Mouse (Mus musculus) liver, adult 2 months (tissue): ENCODE measurements around the gene Zfp697. TPM values are rescaled to one million over a fixed set of nuclear protein-coding genes. Genes with fewer than 3 reads are reported as not detected.

Source experiments
- DNase-seq: peaks from one replicate; pipeline ENCODE4 v3.0.0-alpha.2; 2011; ENCODE audit warnings: low read depth, low spot score; ENCODE audit errors: extremely low read depth
- H3K27ac ChIP-seq: fragments of 200-500 bp; replicated peaks from 2 replicates; pipeline ENCODE4 v1.5.1; 2012; ENCODE audit warnings: low read depth, mild to moderate bottlenecking, control low read depth, inconsistent platforms, low read length; ENCODE audit not compliant: insufficient read depth
- H3K27me3 ChIP-seq: fragments of 200-500 bp; 2 replicates; pipeline ENCODE4 v1.6.1; 2012; ENCODE audit warnings: mild to moderate bottlenecking, moderate library complexity, low read length, inconsistent platforms; ENCODE audit not compliant: control insufficient read depth, insufficient read depth
- H3K36me3 ChIP-seq: fragments of 200-500 bp; 2 replicates; pipeline ENCODE4 v1.6.1; 2012; ENCODE audit warnings: low read length, inconsistent platforms; ENCODE audit not compliant: control insufficient read depth, insufficient read depth
- H3K4me1 ChIP-seq: fragments of 200-500 bp; 2 replicates; pipeline ENCODE4 v1.6.1; 2011; ENCODE audit warnings: low read length; ENCODE audit not compliant: control insufficient read depth, insufficient read depth
- H3K4me3 ChIP-seq: fragments of 200-500 bp; 2 replicates; pipeline ENCODE4 v1.5.1; 2011; ENCODE audit warnings: low read depth, mild to moderate bottlenecking, control low read depth, low read length, moderate library complexity; ENCODE audit not compliant: insufficient read depth
- H3K79me2 ChIP-seq: fragments of 200-500 bp; 2 replicates; pipeline ENCODE4 v1.6.1; 2012; ENCODE audit warnings: inconsistent platforms, mild to moderate bottlenecking, low read length, moderate library complexity; ENCODE audit not compliant: control insufficient read depth, insufficient read depth
- H3K9ac ChIP-seq: fragments of 200-500 bp; 2 replicates; pipeline ENCODE4 v1.6.1; 2012; ENCODE audit warnings: low read depth, mild to moderate bottlenecking, control low read depth, inconsistent platforms, low read length
- CTCF ChIP-seq: fragments of 200-500 bp; IDR thresholded peaks from 2 replicates; pipeline ENCODE4 v1.5.1; 2011; ENCODE audit warnings: low read depth, low read length, control low read depth
- POLR2A ChIP-seq: fragments of 200-500 bp; IDR thresholded peaks from 2 replicates; pipeline ENCODE4 v1.6.1; 2011; ENCODE audit warnings: low read length, control low read depth; ENCODE audit not compliant: insufficient read depth; ENCODE audit errors: extremely low read depth
- WGBS: fragments of 180-500 bp; shearing (Covaris S2); methylation state at CpG from one replicate; pipeline ENCODE4 v1.1.7; 2018; 5-methylcytosine and 5-hydroxymethylcytosine counted together
- polyA plus RNA-seq: library from polyadenylated mRNA; depleted of rRNA; stranded (reverse); fragments of >200 nt; gene quantifications from 2 replicates; pipeline ENCODE4 v1.2.3, GENCODE M21; 2012
- total RNA-seq: library from RNA; depleted of rRNA; stranded (reverse); fragments of >200 nt; gene quantifications from 2 replicates; pipeline ENCODE4 v1.2.3, GENCODE M21; 2014

Zfp697 gene
- total and polyA plus RNA-seq, 2 experiments, result 1.2 to 1.3 TPM

- H3K4me1 ChIP-seq, result no peaks in the 10 kb centered on the region
- H3K27me3 ChIP-seq, result no peaks in the 10 kb centered on the region
- no peak overlapping the region for H3K9ac ChIP-seq
- TF ChIP-seq POLR2A, result no peak
- TF ChIP-seq CTCF, result no peak
- no peaks in the 10 kb centered on the region for H3K36me3 ChIP-seq
- H3K4me3 ChIP-seq, result no peak overlapping the region
- H3K27ac ChIP-seq, result no peak overlapping the region
- H3K79me2 ChIP-seq, result no peaks in the 10 kb centered on the region
- WGBS, result 88% methylated on average over 3 of the region's 3 CpGs
- no peak for DNase-seq
Observed at GRCm38 (mm10) chr3:98366086-98366485, 16.2 kb upstream of the Zfp697 start.

- TF ChIP-seq POLR2A (no peak), CTCF (no peak)
- H3K4me3 ChIP-seq, result no peak overlapping the region
- no peaks in the 10 kb centered on the region for H3K79me2 ChIP-seq
- 87% methylated on average over 4 of the region's 4 CpGs for WGBS
- H3K27ac ChIP-seq, result no peak overlapping the region
- DNase-seq, result no peak
- no peaks in the 10 kb centered on the region for H3K36me3 ChIP-seq
- no peak overlapping the region for H3K9ac ChIP-seq
- no peaks in the 10 kb centered on the region for H3K4me1 ChIP-seq
- no peaks in the 10 kb centered on the region for H3K27me3 ChIP-seq
Observed at GRCm38 (mm10) chr3:98366823-98367222, 15.4 kb upstream of the Zfp697 start.

GRCm38 (mm10) chr3:98368283-98368682 is 14.0 kb upstream of the Zfp697 start:
- no peak overlapping the region for H3K27ac ChIP-seq
- H3K27me3 ChIP-seq, result no peaks in the 10 kb centered on the region
- no peak overlapping the region for H3K4me3 ChIP-seq
- H3K79me2 ChIP-seq, result no peaks in the 10 kb centered on the region
- DNase-seq, result no peak
- WGBS, result 57% methylated on average over 4 of the region's 4 CpGs
- TF ChIP-seq CTCF, result no peak
- TF ChIP-seq POLR2A, result no peak
- H3K9ac ChIP-seq, result no peak overlapping the region
- no peaks in the 10 kb centered on the region for H3K36me3 ChIP-seq
- H3K4me1 ChIP-seq, result no peaks in the 10 kb centered on the region

DNA sequence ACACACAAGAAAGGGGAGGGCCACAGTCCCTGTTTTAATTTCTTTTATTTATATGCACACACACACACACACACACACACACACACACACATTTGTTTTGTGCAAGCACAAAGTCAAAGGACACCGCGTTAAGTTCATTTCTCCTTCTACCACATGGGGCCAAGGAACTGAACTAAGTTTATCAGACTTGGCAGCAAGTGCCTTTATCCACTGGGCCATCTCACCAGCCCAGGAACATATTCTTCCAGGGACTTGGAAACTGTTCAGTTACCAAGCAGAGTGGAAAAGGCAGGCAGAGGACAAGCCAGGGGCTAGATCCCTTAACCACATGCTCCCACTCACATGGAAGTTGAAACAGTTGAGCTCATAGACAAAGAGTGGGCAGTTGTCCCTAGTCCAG is 13.5 kb upstream of the Zfp697 start:
- DNase-seq, result no peak
- 93% methylated on average over 2 of the region's 2 CpGs for WGBS
- Histone ChIP-seq H3K4me3 (no peak overlapping the region), H3K27me3 (no peaks in the 10 kb centered on the region), H3K9ac (no peak overlapping the region), H3K79me2 (no peaks in the 10 kb centered on the region), H3K4me1 (no peaks in the 10 kb centered on the region), H3K27ac (no peak overlapping the region), H3K36me3 (no peaks in the 10 kb centered on the region)
- TF ChIP-seq POLR2A, result no peak
- TF ChIP-seq CTCF, result no peak

DNA sequence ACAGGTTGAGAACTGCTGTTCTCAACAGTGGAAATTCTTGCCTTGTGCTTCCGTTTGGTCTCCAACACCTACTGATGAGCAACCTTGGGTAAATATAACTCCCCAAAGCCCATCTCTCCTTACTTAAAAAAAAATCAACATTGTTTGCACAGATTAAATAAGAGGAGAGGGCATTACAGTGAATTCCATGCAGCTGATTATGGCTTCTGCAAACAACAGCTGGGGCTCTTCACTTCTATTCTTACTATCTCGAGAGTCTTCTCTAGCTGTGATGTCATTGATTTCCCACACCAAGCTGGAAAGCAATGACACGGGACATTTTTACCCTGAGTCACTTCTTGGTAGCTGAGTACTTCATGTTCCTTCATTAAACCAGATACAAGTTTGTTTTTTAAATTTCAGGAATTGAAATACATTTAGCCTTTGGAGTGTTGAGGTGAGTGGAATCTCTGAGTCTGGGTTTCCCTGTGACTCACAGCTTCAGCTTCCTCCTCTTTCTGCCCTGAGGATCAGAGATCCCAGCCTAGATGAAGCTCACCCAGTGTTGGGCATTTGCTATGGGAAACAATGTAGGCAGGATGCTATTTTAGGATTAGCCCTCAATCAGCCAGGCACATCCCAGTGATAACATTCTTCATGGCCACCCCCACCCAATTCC is 8.1 kb upstream of the Zfp697 start:
- Histone ChIP-seq H3K36me3 (no peaks in the 10 kb centered on the region), H3K27me3 (no peaks in the 10 kb centered on the region), H3K4me1 (no peaks in the 10 kb centered on the region), H3K79me2 (no peaks in the 10 kb centered on the region), H3K9ac (no peak overlapping the region), H3K27ac (no peak overlapping the region), H3K4me3 (no peak overlapping the region)
- no peak for DNase-seq
- 62% methylated on average over 3 of the region's 3 CpGs for WGBS
- TF ChIP-seq CTCF (no peak), POLR2A (no peak)

- no peak overlapping the region for H3K9ac ChIP-seq
- H3K4me1 ChIP-seq, result no peaks in the 10 kb centered on the region
- no peak overlapping the region for H3K27ac ChIP-seq
- TF ChIP-seq POLR2A (no peak), CTCF (no peak)
- DNase-seq, result no peak
- 80% methylated on average over 5 of the region's 5 CpGs for WGBS
- H3K79me2 ChIP-seq, result no peaks in the 10 kb centered on the region
- no peaks in the 10 kb centered on the region for H3K27me3 ChIP-seq
- no peak overlapping the region for H3K4me3 ChIP-seq
- H3K36me3 ChIP-seq, result no peaks in the 10 kb centered on the region
Observed at GRCm38 (mm10) chr3:98374980-98375379, 7.3 kb upstream of the Zfp697 start.
